Mouse (Mus musculus) liver, postnatal 0 days (tissue): Measurements from ENCODE around the gene Zdhhc14.

Experiments used
- CTCF ChIP-seq: sonication (generic); IDR thresholded peaks from 2 replicates; pipeline ENCODE4 v1.5.1; 2016; ENCODE audit warnings: antibody characterized with exemption, low read depth
- EP300 ChIP-seq: IDR thresholded peaks from 2 replicates; pipeline ENCODE4 v1.6.1; 2016; ENCODE audit warnings: antibody characterized with exemption, low read depth, mild to moderate bottlenecking

GRCm38 (mm10) chr17:5750278-5750677, 257.9 kb downstream of the Zdhhc14 start:
- no peak for TF ChIP-seq CTCF
- TF ChIP-seq EP300 = no peak
